Mouse (Mus musculus) MEL (cell line): Measurements from ENCODE around the gene Enox1. TPM values are rescaled to one million over a fixed set of nuclear protein-coding genes. Genes with fewer than 3 reads are reported as not detected.

Experiments used
- DNase-seq: peaks from one replicate; pipeline ENCODE4 v3.0.0; 2011; ENCODE audit warnings: low read depth, low spot score
- H3K27ac ChIP-seq: 2 replicates; pipeline ENCODE4 v1.5.1; 2012; ENCODE audit warnings: low read depth, mild to moderate bottlenecking, control low read depth, low read length, moderate library complexity; ENCODE audit not compliant: control insufficient read depth
- H3K27me3 ChIP-seq, 2 experiments: fragments of 150-350 bp in 1 of 2; sonication (generic) in 1 of 2; 2 replicates each; pipeline ENCODE4 v1.6.1; 2012; ENCODE audit warnings: low read length in 2 of 2, mild to moderate bottlenecking in 2 of 2, improper control_type of control experiment in 1 of 2, moderate library complexity in 1 of 2; ENCODE audit not compliant: insufficient read depth in 2 of 2, control insufficient read depth in 1 of 2
- H3K36me3 ChIP-seq, 2 experiments: 2 replicates each; pipeline ENCODE4 v1.6.1; 2012 to 2014; ENCODE audit warnings: low read length in 2 of 2, improper control_type of control experiment in 1 of 2, inconsistent platforms in 1 of 2, mild to moderate bottlenecking in 1 of 2; ENCODE audit not compliant: insufficient read depth in 2 of 2, control insufficient read depth in 1 of 2
- H3K4me1 ChIP-seq, 2 experiments: fragments of 150-350 bp in 1 of 2; sonication (generic) in 1 of 2; 2 replicates each; pipeline ENCODE4 v1.6.1; 2012; ENCODE audit warnings: low read length in 2 of 2, improper control_type of control experiment in 1 of 2, mild to moderate bottlenecking in 1 of 2; ENCODE audit not compliant: insufficient read depth in 2 of 2, control insufficient read depth in 1 of 2
- H3K4me3 ChIP-seq, 2 experiments: fragments of 150-350 bp in 1 of 2; sonication (generic) in 1 of 2; 2 replicates each; pipeline ENCODE4 v1.5.1; 2012; ENCODE audit warnings: low read depth in 2 of 2, low read length in 2 of 2, mild to moderate bottlenecking in 2 of 2, moderate library complexity in 2 of 2, control low read depth in 1 of 2, improper control_type of control experiment in 1 of 2; ENCODE audit not compliant: control insufficient read depth in 1 of 2, insufficient read depth in 1 of 2
- H3K79me2 ChIP-seq: 2 replicates; pipeline ENCODE4 v1.6.1; 2012; ENCODE audit warnings: mild to moderate bottlenecking, low read length, moderate library complexity; ENCODE audit not compliant: control insufficient read depth, poor library complexity, insufficient read depth
- H3K9ac ChIP-seq: 2 replicates; pipeline ENCODE4 v1.6.1; 2012; ENCODE audit warnings: low read depth, mild to moderate bottlenecking, control low read depth, low read length, moderate library complexity; ENCODE audit not compliant: control insufficient read depth, poor library complexity, severe bottlenecking
- H3K9me3 ChIP-seq: fragments of 150-350 bp; sonication (generic); replicated peaks from 2 replicates; pipeline ENCODE4 v1.6.1; 2012; ENCODE audit warnings: mild to moderate bottlenecking, low read length, improper control_type of control experiment, moderate library complexity; ENCODE audit not compliant: insufficient read depth
- BHLHE40 ChIP-seq: IDR thresholded peaks from 2 replicates; pipeline ENCODE4 v1.6.1; 2012; ENCODE audit warnings: low read depth, mild to moderate bottlenecking, inconsistent platforms, low read length, improper control_type of control experiment, borderline replicate concordance
- CHD1 ChIP-seq: IDR thresholded peaks from 2 replicates; pipeline ENCODE4 v1.6.1; 2012; ENCODE audit warnings: low read depth, mild to moderate bottlenecking, inconsistent platforms, low read length, improper control_type of control experiment
- CHD2 ChIP-seq: IDR thresholded peaks from 2 replicates; pipeline ENCODE4 v1.6.1; 2011; ENCODE audit warnings: low read length, improper control_type of control experiment
- E2F4 ChIP-seq: IDR thresholded peaks from 2 replicates; pipeline ENCODE4 v1.6.1; 2011; ENCODE audit warnings: low read depth, low read length, improper control_type of control experiment, borderline replicate concordance
- EP300 ChIP-seq, 2 experiments: IDR thresholded peaks; 2 replicates each; pipeline ENCODE4 v1.6.1; 2011; ENCODE audit warnings: improper control_type of control experiment in 2 of 2, low read length in 2 of 2, low read depth in 1 of 2, mild to moderate bottlenecking in 1 of 2
- GABPA ChIP-seq: IDR thresholded peaks from 2 replicates; pipeline ENCODE4 v1.6.1; 2012; ENCODE audit warnings: low read depth, mild to moderate bottlenecking, inconsistent platforms, low read length, improper control_type of control experiment, moderate library complexity
- MAZ ChIP-seq: IDR thresholded peaks from 2 replicates; pipeline ENCODE4 v1.6.1; 2012; ENCODE audit warnings: low read depth, mild to moderate bottlenecking, inconsistent platforms, low read length, improper control_type of control experiment
- MEF2A ChIP-seq: IDR thresholded peaks from 2 replicates; pipeline ENCODE4 v1.6.1; 2014; ENCODE audit warnings: low read depth, mild to moderate bottlenecking, inconsistent platforms, low read length, improper control_type of control experiment; ENCODE audit not compliant: poor library complexity, insufficient replicate concordance, severe bottlenecking; ENCODE audit errors: extremely low read depth
- MYB ChIP-seq: IDR thresholded peaks from 2 replicates; pipeline ENCODE4 v1.6.1; 2011; ENCODE audit warnings: mild to moderate bottlenecking, low read depth, low read length, improper control_type of control experiment
- MYC ChIP-seq: IDR thresholded peaks from 2 replicates; pipeline ENCODE4 v1.6.1; 2011; ENCODE audit warnings: low read depth, mild to moderate bottlenecking, low read length, improper control_type of control experiment, moderate library complexity
- POLR2A ChIP-seq, 2 experiments: IDR thresholded peaks; 2 replicates each; pipeline ENCODE4 v1.6.1; 2011 to 2012; ENCODE audit warnings: low read length in 2 of 2, mild to moderate bottlenecking in 2 of 2, control low read depth in 1 of 2, improper control_type of control experiment in 1 of 2, low read depth in 1 of 2, moderate library complexity in 1 of 2; ENCODE audit not compliant: control insufficient read depth in 1 of 2, insufficient read depth in 1 of 2, poor library complexity in 1 of 2
- POLR2AphosphoS2 ChIP-seq: IDR thresholded peaks from 2 replicates; pipeline ENCODE4 v1.6.1; 2011; ENCODE audit warnings: low read length, improper control_type of control experiment
- RCOR1 ChIP-seq: IDR thresholded peaks from 2 replicates; pipeline ENCODE4 v1.6.1; 2012; ENCODE audit warnings: low read depth, mild to moderate bottlenecking, inconsistent platforms, low read length, improper control_type of control experiment
- TBP ChIP-seq: IDR thresholded peaks from 2 replicates; pipeline ENCODE4 v1.8.0; 2011; ENCODE audit warnings: low read depth, low read length, improper control_type of control experiment
- TCF12 ChIP-seq: IDR thresholded peaks from 2 replicates; pipeline ENCODE4 v1.6.1; 2014; ENCODE audit warnings: low read depth, mild to moderate bottlenecking, inconsistent platforms, low read length, improper control_type of control experiment, moderate library complexity
- USF1 ChIP-seq: IDR thresholded peaks from 2 replicates; pipeline ENCODE4 v1.6.1; 2014; ENCODE audit warnings: low read depth, mild to moderate bottlenecking, inconsistent platforms, low read length, improper control_type of control experiment, moderate library complexity
- ZKSCAN1 ChIP-seq: IDR thresholded peaks from 2 replicates; pipeline ENCODE4 v1.6.1; 2012; ENCODE audit warnings: low read depth, mild to moderate bottlenecking, inconsistent platforms, low read length, improper control_type of control experiment, moderate library complexity
- ZNF384 ChIP-seq: IDR thresholded peaks from 2 replicates; pipeline ENCODE4 v1.6.1; 2012; ENCODE audit warnings: low read depth, mild to moderate bottlenecking, inconsistent platforms, low read length, improper control_type of control experiment
- polyA plus RNA-seq, 2 experiments: library from polyadenylated mRNA; stranded (reverse) in 1 of 2; unstranded in 1 of 2; fragments of >175 nt in 1 of 2; fragments of >200 nt in 1 of 2; gene quantifications; 2 replicates each; pipeline versions ENCODE4 v1.2.1 to v1.2.4; 2012; ENCODE audit warnings: low replicate concordance in 2 of 2, low read depth in 1 of 2; ENCODE audit not compliant: insufficient read length in 2 of 2, insufficient read depth in 1 of 2, missing spikeins in 1 of 2
- total RNA-seq: library from RNA; depleted of rRNA; stranded (reverse); fragments of 300-350 nt; gene quantifications from 2 replicates; pipeline ENCODE4 v1.2.3, GENCODE M21; 2012

Gene Enox1
- total and polyA plus RNA-seq, 3 experiments, result not detected

DNA sequence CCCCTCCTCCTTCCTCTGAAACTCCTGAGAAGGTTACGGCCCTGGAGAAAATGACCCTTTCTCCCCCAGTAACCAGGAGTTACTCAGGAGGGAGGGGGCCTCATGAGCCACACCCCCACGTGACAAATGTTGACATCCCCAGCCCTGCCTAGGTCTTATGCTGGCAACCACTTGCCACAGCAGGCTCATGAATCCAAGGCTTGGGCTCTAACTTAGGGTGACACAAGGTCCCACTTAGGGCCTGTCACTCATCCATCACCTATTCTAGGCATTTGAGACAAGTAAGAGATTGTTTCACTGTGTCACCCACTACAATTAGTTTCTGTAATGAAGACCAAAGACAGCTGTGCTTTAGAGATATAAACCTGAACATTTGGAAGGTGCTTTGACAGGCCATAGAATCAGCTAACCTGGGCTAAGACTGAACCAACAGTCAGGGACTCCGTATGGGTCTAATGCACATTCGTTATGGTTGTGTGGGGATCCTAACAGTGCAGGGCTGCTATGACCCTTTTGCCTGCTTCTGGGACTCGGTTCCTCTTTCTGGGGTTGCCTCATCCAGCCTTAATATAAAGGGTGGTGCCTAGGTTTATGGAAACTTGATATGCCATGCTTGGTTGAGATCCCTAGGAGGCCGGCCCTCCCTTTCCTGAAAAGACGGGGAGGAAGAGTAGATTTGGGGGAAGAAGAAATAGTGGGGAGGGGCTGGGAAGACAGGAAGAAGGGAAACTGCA, 354.7 kb downstream of the Enox1 start:
- no peaks in the 10 kb centered on the region for H3K27me3 ChIP-seq
- no peaks in the 10 kb centered on the region for H3K4me1 ChIP-seq
- TF ChIP-seq TCF12 (no peak), MYC (no peak)
- TF ChIP-seq, all 39 proteins: peak for 0
- H3K79me2 ChIP-seq, result no peaks in the 10 kb centered on the region
- H3K9me3 ChIP-seq, result no peaks in the 10 kb centered on the region
- H3K27ac ChIP-seq, result no peak overlapping the region
- H3K4me3 ChIP-seq, result no peak overlapping the region
- H3K9ac ChIP-seq, result no peak overlapping the region
- H3K36me3 ChIP-seq, result no peaks in the 10 kb centered on the region
- DNase-seq, result no peak

DNA sequence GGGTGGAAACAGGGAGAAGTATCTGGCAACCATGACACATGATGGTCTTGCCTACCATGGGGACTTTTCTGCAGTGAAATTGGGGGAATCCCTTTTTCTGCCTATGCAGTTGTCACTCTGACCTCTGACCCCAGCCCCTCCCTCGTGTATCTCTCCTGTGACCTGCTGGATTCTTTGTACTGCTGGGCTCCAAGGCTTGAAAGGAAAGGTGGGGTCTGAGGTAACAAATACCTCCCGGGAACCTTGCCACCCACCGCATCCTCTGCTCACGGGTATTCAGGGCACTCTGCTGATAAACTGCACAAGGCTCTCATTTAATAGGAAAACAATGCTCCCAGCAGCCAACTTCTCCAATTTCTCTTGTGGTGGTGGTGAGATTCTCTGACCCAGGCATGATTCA, 361.5 kb downstream of the Enox1 start:
- no peak for DNase-seq
- Histone ChIP-seq H3K79me2 (no peaks in the 10 kb centered on the region), H3K27ac (no peak overlapping the region), H3K4me1 (no peaks in the 10 kb centered on the region), H3K9me3 (no peaks in the 10 kb centered on the region), H3K9ac (no peak overlapping the region), H3K4me3 (no peak overlapping the region), H3K36me3 (no peaks in the 10 kb centered on the region), H3K27me3 (no peaks in the 10 kb centered on the region)
- TF ChIP-seq MAZ, result no peak
- TF ChIP-seq MEF2A, result no peak
- TF ChIP-seq ZKSCAN1, result no peak
- no peak for TF ChIP-seq ZNF384
- no peak for TF ChIP-seq TBP
- no peak for TF ChIP-seq POLR2A (IDR thresholded peaks at IDR 0.05; ENCODE audit: control insufficient read depth in 1 of 2, insufficient read depth in 1 of 2, low read depth in 1 of 2, low read length in 2 of 2, poor library complexity in 1 of 2)
- TF ChIP-seq MYB, result no peak
- TF ChIP-seq POLR2AphosphoS2, result no peak
- no peak for TF ChIP-seq E2F4
- no peak for TF ChIP-seq CHD1
- no peak for TF ChIP-seq GABPA
- TF ChIP-seq USF1, result no peak
- no peak for TF ChIP-seq RCOR1
- no peak for TF ChIP-seq EP300 (IDR thresholded peaks at IDR 0.05; ENCODE audit: low read depth in 1 of 2, low read length in 2 of 2)
- TF ChIP-seq BHLHE40, result no peak
- no peak for TF ChIP-seq CHD2
